Mouse (Mus musculus) cerebellum, postnatal 14 days (tissue): Measurements from ENCODE around the gene Rpl36a-ps1.

Experiments
- DNase-seq, 2 experiments: peaks; one replicate each; pipeline ENCODE4 v3.0.0; 2021; ENCODE audit warnings: mixed read lengths in 2 of 2

Rpl36a-ps1 gene

DNA sequence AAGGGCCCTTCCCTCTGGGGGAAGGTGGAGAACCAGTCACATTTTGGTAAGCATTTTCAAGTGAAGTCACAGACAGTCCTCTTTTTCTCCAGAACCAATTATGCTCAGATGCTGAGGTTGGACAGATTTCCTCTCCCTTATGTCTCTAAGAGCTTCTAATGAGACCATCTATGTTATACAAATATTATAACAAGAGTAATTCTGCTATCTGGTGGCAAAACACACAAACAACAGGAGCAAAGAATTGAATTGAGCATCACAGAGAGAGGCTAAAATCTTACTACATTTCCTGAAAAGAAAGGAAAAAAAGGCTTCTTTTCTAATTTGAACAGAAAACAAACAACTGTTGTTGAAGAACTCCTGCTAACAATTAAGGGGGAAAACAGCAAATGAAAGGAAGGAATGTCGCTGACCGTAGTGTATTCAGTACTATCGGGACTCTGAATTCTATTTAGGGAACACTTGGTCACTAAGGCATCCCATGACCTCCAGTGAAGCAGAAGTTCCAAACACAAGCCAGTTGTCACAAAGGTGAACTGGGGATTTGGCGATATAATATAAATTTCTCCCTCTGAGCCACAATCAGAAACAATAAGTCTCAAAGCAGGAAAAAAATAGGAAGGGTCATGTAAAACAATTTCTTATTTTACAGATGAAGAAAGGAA lies 42.4 kb downstream of the Rpl36a-ps1 start:
- peak in 1 of 2 experiments; percentile 3 for DNase-seq
